Mouse (Mus musculus) embryonic fibroblast, embryonic 13.5 days (primary cell): Measurements from ENCODE around the gene Alg14.

Source experiments
- CTCF ChIP-seq: IDR thresholded peaks from 2 replicates; pipeline ENCODE4 v1.5.1; 2011; ENCODE audit warnings: mild to moderate bottlenecking, control low read depth, low read length, moderate library complexity, borderline replicate concordance; ENCODE audit not compliant: insufficient read depth
- POLR2A ChIP-seq: IDR thresholded peaks from 2 replicates; pipeline ENCODE4 v1.6.1; 2011; ENCODE audit warnings: low read depth, mild to moderate bottlenecking, control low read depth, low read length, moderate library complexity

DNA sequence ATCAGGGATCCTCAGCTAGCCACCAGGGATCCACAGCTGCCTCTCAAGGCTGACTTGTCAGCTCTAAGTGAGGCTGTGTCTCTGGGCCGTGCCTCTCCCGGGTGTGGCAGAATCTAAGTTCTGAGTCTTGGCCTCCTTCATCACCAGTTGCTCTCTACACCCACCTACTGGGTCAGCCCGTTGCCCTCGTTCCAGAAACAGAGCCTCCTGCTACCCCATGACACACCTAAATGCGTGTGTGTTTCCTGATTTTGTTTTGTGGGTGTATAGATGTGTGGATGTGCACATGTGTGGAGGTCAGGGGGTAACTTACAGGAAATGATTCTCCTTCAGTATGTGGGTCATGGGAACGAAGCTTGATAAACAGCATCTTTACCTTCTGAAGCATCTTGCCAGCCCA lies 20.9 kb downstream of the Alg14 start:
- TF ChIP-seq CTCF (no peak), POLR2A (no peak)
